Mouse (Mus musculus) hindbrain, embryonic 16.5 days (tissue): Measurements from ENCODE around the gene Gm11273. TPM values are rescaled to one million over a fixed set of nuclear protein-coding genes. Genes with fewer than 3 reads are reported as not detected.
"Not testable (repeated sequence)": the region's sequence is repeated elsewhere in the genome, so short reads cannot be mapped to it uniquely, and the experiment has no call there.

Source experiments
- ATAC-seq: fragments of 200-750 bp; cut with Nextera tagmentation; 2 replicates; pipeline ENCODE4 v1.8.0; 2017; ENCODE audit warnings: moderate TSS enrichment, moderate library complexity
- H3K27ac ChIP-seq: fragments of 300-500 bp; sonication (generic); 2 replicates; pipeline ENCODE4 v1.5.1; 2014; ENCODE audit warnings: low read depth, mild to moderate bottlenecking, control low read depth, low read length, moderate library complexity
- H3K27me3 ChIP-seq: fragments of 300-500 bp; sonication (generic); replicated peaks from 2 replicates; pipeline ENCODE4 v1.6.1; 2014; ENCODE audit warnings: low read length; ENCODE audit not compliant: control insufficient read depth, insufficient read depth
- H3K36me3 ChIP-seq: fragments of 300-500 bp; sonication (generic); 2 replicates; pipeline ENCODE4 v1.6.1; 2014; ENCODE audit warnings: mild to moderate bottlenecking, low read length, moderate library complexity, mixed read lengths; ENCODE audit not compliant: control insufficient read depth, insufficient read depth
- H3K4me1 ChIP-seq: fragments of 300-500 bp; sonication (generic); 2 replicates; pipeline ENCODE4 v1.6.1; 2014; ENCODE audit warnings: low read depth, low read length; ENCODE audit not compliant: control insufficient read depth, insufficient read depth
- H3K4me2 ChIP-seq: fragments of 300-500 bp; sonication (generic); 2 replicates; pipeline ENCODE4 v1.6.1; 2014; ENCODE audit warnings: mild to moderate bottlenecking, low read length, control low read depth, moderate library complexity
- H3K4me3 ChIP-seq: fragments of 300-500 bp; sonication (generic); 2 replicates; pipeline ENCODE4 v1.5.1; 2014; ENCODE audit warnings: mild to moderate bottlenecking, low read length, control low read depth, moderate library complexity
- H3K9ac ChIP-seq: fragments of 300-500 bp; sonication (generic); 2 replicates; pipeline ENCODE4 v1.6.1; 2014; ENCODE audit warnings: low read depth, mild to moderate bottlenecking, control low read depth, low read length, moderate library complexity
- H3K9me3 ChIP-seq: fragments of 300-500 bp; sonication (generic); 2 replicates; pipeline ENCODE4 v1.6.1; 2014; ENCODE audit warnings: mild to moderate bottlenecking, low read length, moderate library complexity; ENCODE audit not compliant: control insufficient read depth
- WGBS: fragments of 180-500 bp; shearing (Covaris S2); extraction: QIAGEN DNeasy Blood & Tissue Kit; methylation state at CpG from one replicate; pipeline ENCODE4 v1.1.7; 2014; 5-methylcytosine and 5-hydroxymethylcytosine counted together
- polyA plus RNA-seq: library from polyadenylated mRNA; unstranded; fragments of >200 nt; fragmentation: Nextera tagmentation; extraction: Ambion mirVana; gene quantifications from 2 replicates; pipeline ENCODE4 v1.2.1, GENCODE M21; 2015

Gm11273 gene
- polyA plus RNA-seq, 1 experiment from 2014 or later: 23.7 TPM

GRCm38 (mm10) chr13:21492847-21493246 lies 8.4 kb downstream of the Gm11273 start:
- no peaks in the 10 kb centered on the region for H3K27me3 ChIP-seq
- no peak overlapping the region for H3K9ac ChIP-seq
- H3K4me2 ChIP-seq: no peak overlapping the region
- WGBS: 97% methylated on average over 5 of the region's 5 CpGs
- ATAC-seq: no peak
- H3K4me1 ChIP-seq: no peaks in the 10 kb centered on the region
- 0 out of 2 replicates have a peak, but pooled peaks cover under 1% of the 10 kb centered on the region for H3K36me3 ChIP-seq
- H3K27ac ChIP-seq: no peak overlapping the region
- no peak overlapping the region for H3K4me3 ChIP-seq
- H3K9me3 ChIP-seq: no peaks in the 10 kb centered on the region

- no peak for ATAC-seq
- H3K36me3 ChIP-seq: peaks cover 20% of the 10 kb centered on the region
- 94% methylated on average over 1 of the region's 1 CpGs for WGBS
- H3K4me1 ChIP-seq: no peaks in the 10 kb centered on the region
- H3K9ac ChIP-seq: no peak overlapping the region
- H3K4me2 ChIP-seq: no peak overlapping the region
- no peaks in the 10 kb centered on the region for H3K27me3 ChIP-seq
- H3K4me3 ChIP-seq: no peak overlapping the region
- H3K9me3 ChIP-seq: peaks cover 6% of the 10 kb centered on the region
- no peak overlapping the region for H3K27ac ChIP-seq
These were observed 14.3 kb downstream of the Gm11273 start for GRCm38 (mm10) chr13:21486881-21487280.

- not testable (repeated sequence) for H3K36me3 ChIP-seq, H3K27me3 ChIP-seq, H3K9me3 ChIP-seq
- Histone ChIP-seq H3K27ac (peak within 1 kb of the TSS; percentile 83), H3K9ac (peak within 1 kb of the TSS; percentile 71), H3K4me3 (peak within 1 kb of the TSS; percentile 63), H3K4me1 (peaks cover 13% of the 10 kb centered on the region), H3K4me2 (peak within 1 kb of the TSS; percentile 72)
- 3% methylated on average over 26 of the region's 31 CpGs for WGBS
- ATAC-seq: peak; percentile 95
These were observed 22.2 kb downstream of the Gm11273 start, which contains the start of the genes Zkscan4 and Gm10065 for GRCm38 (mm10) chr13:21478759-21479670. Gene Zkscan4, plus strand, starts transcription at chr13:21478907. Gene Gm10065, minus strand, starts transcription at chr13:21479441.

- H3K9me3 ChIP-seq: no peaks in the 10 kb centered on the region
- 32% methylated on average over 4 of the region's 4 CpGs for WGBS
- ATAC-seq: no peak
These were observed 28.8 kb downstream of the Gm11273 start for GRCm38 (mm10) chr13:21472427-21472826.

GRCm38 (mm10) chr13:21469097-21469496 lies 32.1 kb downstream of the Gm11273 start:
- H3K4me2 ChIP-seq: peak overlapping the region; percentile 93
- no peaks in the 10 kb centered on the region for H3K27me3 ChIP-seq
- no peaks in the 10 kb centered on the region for H3K4me1 ChIP-seq
- no peak overlapping the region for H3K4me3 ChIP-seq
- ATAC-seq: no peak
- no peaks in the 10 kb centered on the region for H3K9me3 ChIP-seq
- H3K36me3 ChIP-seq: no peaks in the 10 kb centered on the region
- 29% methylated on average over 9 of the region's 9 CpGs for WGBS
- no peak overlapping the region for H3K9ac ChIP-seq
- H3K27ac ChIP-seq: no peak overlapping the region

More at GRCm38 (mm10) chr13:21472427-21472826, 28.8 kb downstream of the Gm11273 start:
- no peaks in the 10 kb centered on the region for H3K27me3 ChIP-seq
- H3K9ac ChIP-seq: no peak overlapping the region; the same call in 1 of the 2 replicates
- H3K4me3 ChIP-seq: no peak overlapping the region
- H3K27ac ChIP-seq: no peak overlapping the region
- no peaks in the 10 kb centered on the region for H3K4me1 ChIP-seq
- H3K36me3 ChIP-seq: no peaks in the 10 kb centered on the region
- H3K4me2 ChIP-seq: no peak overlapping the region

GRCm38 (mm10) chr13:21468061-21469019 lies 32.9 kb downstream of the Gm11273 start, which contains the start of gene Nkapl:
Gene Nkapl, minus strand, starts transcription at chr13:21468509.
- WGBS: under 1% methylated on average over 54 of the region's 54 CpGs

GRCm38 (mm10) chr13:21467336-21467735 lies 33.9 kb downstream of the Gm11273 start:
- Histone ChIP-seq H3K4me3 (no peak overlapping the region), H3K9me3 (no peaks in the 10 kb centered on the region), H3K4me1 (no peaks in the 10 kb centered on the region), H3K4me2 (no peak overlapping the region), H3K27ac (no peak overlapping the region), H3K9ac (no peak overlapping the region), H3K36me3 (no peaks in the 10 kb centered on the region), H3K27me3 (no peaks in the 10 kb centered on the region)
- ATAC-seq: no peak
- 90% methylated on average over 10 of the region's 10 CpGs for WGBS

More at GRCm38 (mm10) chr13:21468061-21469019, 32.9 kb downstream of the Gm11273 start, which contains the start of gene Nkapl:
- H3K27me3 ChIP-seq: no peaks in the 10 kb centered on the region
- peak; percentile 100 for ATAC-seq
- H3K27ac ChIP-seq: peak within 1 kb of the TSS; percentile 77
- no peaks in the 10 kb centered on the region for H3K9me3 ChIP-seq
- no peaks in the 10 kb centered on the region for H3K36me3 ChIP-seq
- H3K4me2 ChIP-seq: peak within 1 kb of the TSS; percentile 93
- no peaks in the 10 kb centered on the region for H3K4me1 ChIP-seq
- peak within 1 kb of the TSS; percentile 83 for H3K9ac ChIP-seq
- H3K4me3 ChIP-seq: peak within 1 kb of the TSS; percentile 73

GRCm38 (mm10) chr13:21462516-21462915 lies 38.7 kb downstream of the Gm11273 start:
- not testable (repeated sequence) for H3K4me2 ChIP-seq, H3K27ac ChIP-seq, H3K9ac ChIP-seq, H3K4me3 ChIP-seq, ATAC-seq, H3K9me3 ChIP-seq, H3K36me3 ChIP-seq, H3K4me1 ChIP-seq, H3K27me3 ChIP-seq
- 52% methylated on average over 9 of the region's 9 CpGs for WGBS
